Mouse (Mus musculus) stomach, embryonic 14.5 days (tissue): ENCODE results near the gene Ngrn. TPM values are rescaled to one million over a fixed set of nuclear protein-coding genes. Genes with fewer than 3 reads are reported as not detected.

Experiments used
- ATAC-seq: fragments of 200-750 bp; cut with Nextera tagmentation; 2 replicates; pipeline ENCODE4 v1.8.0; 2017; ENCODE audit warnings: low read depth, moderate TSS enrichment; ENCODE audit not compliant: insufficient number of reproducible peaks, insufficient read depth, low FRiP score
- H3K27ac ChIP-seq: fragments of 300-500 bp; sonication (generic); 2 replicates; pipeline ENCODE4 v1.5.1; 2014; ENCODE audit warnings: mild to moderate bottlenecking, low read length, moderate library complexity, mixed read lengths
- H3K27me3 ChIP-seq: fragments of 300-500 bp; sonication (generic); 2 replicates; pipeline ENCODE4 v1.6.1; 2014; ENCODE audit warnings: low read length, control low read depth, mixed read lengths; ENCODE audit not compliant: control insufficient read depth, insufficient read depth
- H3K36me3 ChIP-seq: fragments of 300-500 bp; sonication (generic); 2 replicates; pipeline ENCODE4 v1.6.1; 2014; ENCODE audit warnings: mild to moderate bottlenecking, control low read depth, low read length, moderate library complexity, mixed read lengths; ENCODE audit not compliant: control insufficient read depth, insufficient read depth
- H3K4me1 ChIP-seq: fragments of 300-500 bp; sonication (generic); 2 replicates; pipeline ENCODE4 v1.6.1; 2014; ENCODE audit warnings: low read length, control low read depth, mixed read lengths; ENCODE audit not compliant: control insufficient read depth, insufficient read depth
- H3K4me2 ChIP-seq: fragments of 300-500 bp; sonication (generic); replicated peaks from 2 replicates; pipeline ENCODE4 v1.6.1; 2014; ENCODE audit warnings: low read depth, low read length, control low read depth
- H3K4me3 ChIP-seq: fragments of 300-500 bp; sonication (generic); 2 replicates; pipeline ENCODE4 v1.5.1; 2014; ENCODE audit warnings: low read depth, low read length, control low read depth
- H3K9ac ChIP-seq: fragments of 300-500 bp; sonication (generic); replicated peaks from 2 replicates; pipeline ENCODE4 v1.6.1; 2014; ENCODE audit warnings: low read depth, mild to moderate bottlenecking, control low read depth, low read length, moderate library complexity, mixed read lengths
- H3K9me3 ChIP-seq: fragments of 300-500 bp; sonication (generic); 2 replicates; pipeline ENCODE4 v1.6.1; 2016; ENCODE audit warnings: low read depth, low read length, control low read depth; ENCODE audit not compliant: control insufficient read depth
- WGBS: fragments of 180-500 bp; shearing (Covaris S2); extraction: QIAGEN DNeasy Blood & Tissue Kit; methylation state at CpG from one replicate; pipeline ENCODE4 v1.1.7; 2014; 5-methylcytosine and 5-hydroxymethylcytosine counted together
- polyA plus RNA-seq: library from polyadenylated mRNA; unstranded; fragments of >200 nt; fragmentation: Nextera tagmentation; extraction: Ambion mirVana; gene quantifications from 2 replicates; pipeline ENCODE4 v1.2.1, GENCODE M21; 2014

Gene Ngrn
- polyA plus RNA-seq: 51.7 and 52.2 TPM in 2 replicates

DNA sequence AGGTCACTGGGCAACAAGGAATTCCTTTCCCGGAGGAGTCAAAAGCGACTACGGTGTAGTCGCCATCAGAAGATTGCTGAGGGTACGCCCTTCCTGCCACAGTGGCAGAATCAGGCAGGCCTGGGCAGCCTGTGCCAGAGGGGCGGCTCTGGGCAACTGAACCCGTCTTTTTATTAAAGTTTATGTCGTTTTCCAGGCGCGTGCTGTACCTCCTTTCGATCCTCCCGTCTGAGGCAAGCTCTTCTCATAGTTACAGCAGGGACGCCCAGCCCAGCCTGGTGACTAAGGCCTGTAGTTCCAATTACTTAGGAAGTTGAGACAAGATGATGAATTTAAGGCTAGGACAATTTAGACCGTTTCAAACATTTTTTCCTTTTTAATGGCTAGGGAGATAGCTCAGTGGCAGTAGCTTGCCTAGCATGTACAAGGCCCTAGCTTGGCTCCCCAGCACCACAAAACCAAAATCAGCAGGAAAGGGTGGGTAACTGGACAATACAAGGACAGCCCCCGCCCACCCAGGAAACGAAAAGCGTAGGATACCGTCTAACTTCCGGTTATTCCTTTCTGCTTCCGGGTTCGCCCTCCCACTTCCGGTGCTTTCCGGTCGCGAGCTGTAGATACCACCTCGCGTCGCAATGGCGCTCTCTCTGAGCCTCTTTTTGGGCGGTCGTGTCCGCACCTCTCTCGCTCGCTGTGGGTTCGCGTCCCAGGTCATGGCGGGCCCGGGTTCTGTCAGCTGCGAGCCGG, at the start of gene Ngrn:
TSS of gene Ngrn (plus strand) at position 591 of the 747 bp plus-strand sequence.
- H3K27ac ChIP-seq: peak within 1 kb of the TSS; percentile 35
- H3K4me1 ChIP-seq: peaks cover 5% of the 10 kb centered on the region; the same call in 1 of the 2 replicates
- H3K9ac ChIP-seq: peak within 1 kb of the TSS; percentile 62
- peak within 1 kb of the TSS; percentile 76 for H3K4me3 ChIP-seq
- no peaks in the 10 kb centered on the region for H3K27me3 ChIP-seq
- H3K4me2 ChIP-seq: peak within 1 kb of the TSS; percentile 73
- no peaks in the 10 kb centered on the region for H3K9me3 ChIP-seq
- ATAC-seq: peak; percentile 90
- 25% methylated on average over 40 of the region's 40 CpGs for WGBS
- H3K36me3 ChIP-seq: peaks cover 9% of the 10 kb centered on the region; the same call in 1 of the 2 replicates

DNA sequence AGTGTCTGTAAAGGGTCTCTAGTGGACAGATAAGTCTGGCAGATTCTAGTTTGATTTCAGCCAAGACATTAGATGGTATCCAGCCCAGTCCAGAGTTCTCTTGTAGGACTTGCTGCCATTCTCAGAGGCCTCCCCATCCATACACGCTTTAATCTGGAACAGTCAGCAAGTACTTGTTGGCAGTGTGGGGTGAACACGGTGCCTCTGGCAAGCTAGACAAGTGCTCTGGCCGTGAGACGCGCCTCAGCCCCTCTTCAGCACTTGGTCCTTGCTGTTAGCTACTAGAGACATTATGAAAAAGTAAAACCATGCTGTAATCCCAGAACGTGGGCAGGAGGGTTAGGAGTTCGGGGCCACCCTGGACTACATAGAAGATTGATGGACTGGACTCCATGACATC, 47.4 kb upstream of the Ngrn start:
- Histone ChIP-seq H3K27me3 (no peaks in the 10 kb centered on the region), H3K4me3 (no peak overlapping the region), H3K9me3 (no peaks in the 10 kb centered on the region), H3K4me2 (no peak overlapping the region), H3K9ac (no peak overlapping the region), H3K4me1 (peaks cover 12% of the 10 kb centered on the region), H3K36me3 (peaks cover 31% of the 10 kb centered on the region; the same call in 1 of the 2 replicates), H3K27ac (no peak overlapping the region)
- no peak for ATAC-seq
- WGBS: 88% methylated on average over 7 of the region's 7 CpGs

DNA sequence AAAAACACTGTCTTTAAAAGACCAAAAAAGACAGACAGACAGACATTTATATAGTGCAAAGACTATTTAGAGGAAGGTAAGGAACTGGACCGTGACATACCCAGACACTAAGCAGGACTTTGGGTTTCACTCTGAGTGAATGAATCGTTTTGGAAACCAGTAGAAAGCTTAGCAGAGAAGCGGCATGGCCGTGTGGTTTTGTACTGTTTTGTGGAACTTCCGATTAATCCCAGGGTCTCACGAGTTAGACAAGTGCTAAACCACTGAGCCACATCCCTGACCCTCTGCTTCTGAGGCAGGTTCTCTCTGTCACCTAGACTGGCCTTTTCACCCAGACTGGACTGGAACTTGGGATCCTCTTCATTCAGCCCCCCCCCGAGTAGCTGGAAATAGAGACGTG, 46.6 kb upstream of the Ngrn start:
- H3K36me3 ChIP-seq: peaks cover 39% of the 10 kb centered on the region; the same call in 1 of the 2 replicates
- 84% methylated on average over 8 of the region's 8 CpGs for WGBS

DNA sequence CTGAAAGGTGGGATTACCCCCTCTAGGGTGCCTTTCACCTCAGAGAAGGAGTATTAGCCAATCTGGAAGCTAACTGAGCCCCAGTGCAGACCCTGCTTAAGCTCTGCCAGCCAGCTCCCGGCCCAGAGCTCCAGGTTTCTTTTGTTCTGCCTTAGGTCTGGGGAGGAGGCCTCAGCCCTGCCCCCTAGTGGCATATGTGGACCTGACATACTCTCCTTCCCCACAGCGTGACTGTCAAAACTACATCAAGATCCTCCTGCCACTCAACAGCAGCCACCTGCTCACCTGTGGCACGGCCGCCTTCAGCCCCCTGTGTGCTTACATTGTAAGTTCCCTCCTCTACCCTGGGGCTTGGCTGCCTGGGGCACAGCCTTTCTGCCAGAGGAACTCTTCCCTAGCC, 45.6 kb upstream of the Ngrn start:
- H3K4me2 ChIP-seq: no peak overlapping the region
- no peak overlapping the region for H3K27ac ChIP-seq
- 30% methylated on average over 4 of the region's 4 CpGs for WGBS
- no peaks in the 10 kb centered on the region for H3K27me3 ChIP-seq
- no peak overlapping the region for H3K4me3 ChIP-seq
- H3K36me3 ChIP-seq: peaks cover 48% of the 10 kb centered on the region
- no peaks in the 10 kb centered on the region for H3K4me1 ChIP-seq
- no peaks in the 10 kb centered on the region for H3K9me3 ChIP-seq
- no peak overlapping the region for H3K9ac ChIP-seq
- peak; percentile 81 for ATAC-seq

More for the DNA sequence above, 46.6 kb upstream of the Ngrn start:
- H3K9me3 ChIP-seq: no peaks in the 10 kb centered on the region
- ATAC-seq: no peak
- no peak overlapping the region for H3K27ac ChIP-seq
- no peaks in the 10 kb centered on the region for H3K27me3 ChIP-seq
- no peak overlapping the region for H3K9ac ChIP-seq
- H3K4me1 ChIP-seq: peaks cover 3% of the 10 kb centered on the region; the same call in 1 of the 2 replicates
- H3K4me3 ChIP-seq: no peak overlapping the region
- H3K4me2 ChIP-seq: no peak overlapping the region

DNA sequence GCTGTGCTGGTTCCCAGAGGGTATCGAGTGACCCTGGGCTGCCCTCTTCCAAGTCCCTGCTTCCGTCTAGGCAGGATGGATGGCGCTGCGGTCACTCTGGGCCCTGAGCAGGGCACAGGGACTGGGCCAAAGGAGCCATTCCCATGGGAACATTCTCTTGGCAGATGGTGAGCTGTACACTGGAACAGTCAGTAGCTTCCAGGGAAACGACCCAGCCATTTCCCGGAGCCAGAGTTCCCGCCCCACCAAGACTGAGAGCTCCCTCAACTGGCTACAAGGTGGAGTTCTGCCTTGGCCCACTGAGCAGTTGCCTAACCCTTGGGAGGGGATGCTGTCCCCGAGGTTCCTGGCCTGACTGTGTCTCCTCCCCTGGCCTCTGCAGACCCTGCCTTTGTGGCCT, 44.4 kb upstream of the Ngrn start:
- Histone ChIP-seq H3K4me3 (no peak overlapping the region), H3K9me3 (no peaks in the 10 kb centered on the region), H3K4me1 (no peaks in the 10 kb centered on the region), H3K4me2 (no peak overlapping the region), H3K27ac (no peak overlapping the region), H3K36me3 (peaks cover 59% of the 10 kb centered on the region), H3K9ac (no peak overlapping the region), H3K27me3 (no peaks in the 10 kb centered on the region)
- ATAC-seq: no peak
- 86% methylated on average over 8 of the region's 8 CpGs for WGBS

DNA sequence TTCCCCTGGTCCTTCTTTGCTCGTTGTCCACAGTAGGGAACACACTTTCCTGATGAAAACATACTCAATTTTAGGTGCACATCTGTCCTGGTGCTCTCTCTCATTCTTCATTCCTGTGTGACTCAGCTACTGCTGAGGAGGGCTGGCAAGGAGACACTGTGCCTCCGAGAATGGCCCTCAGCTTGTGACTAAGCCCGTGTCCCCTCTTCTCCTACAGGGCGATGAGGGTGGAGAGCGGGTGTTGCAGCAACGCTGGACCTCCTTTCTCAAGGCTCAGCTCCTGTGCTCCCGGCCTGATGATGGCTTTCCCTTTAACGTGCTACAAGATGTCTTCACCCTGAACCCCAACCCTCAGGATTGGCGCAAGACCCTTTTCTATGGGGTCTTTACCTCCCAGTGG, 42.3 kb upstream of the Ngrn start:
- H3K27me3 ChIP-seq: no peaks in the 10 kb centered on the region
- H3K9ac ChIP-seq: no peak overlapping the region
- no peak overlapping the region for H3K27ac ChIP-seq
- no peak overlapping the region for H3K4me3 ChIP-seq
- ATAC-seq: no peak
- no peak overlapping the region for H3K4me2 ChIP-seq
- 93% methylated on average over 9 of the region's 9 CpGs for WGBS
- H3K9me3 ChIP-seq: no peaks in the 10 kb centered on the region
- H3K4me1 ChIP-seq: no peaks in the 10 kb centered on the region
- peaks cover 66% of the 10 kb centered on the region for H3K36me3 ChIP-seq

DNA sequence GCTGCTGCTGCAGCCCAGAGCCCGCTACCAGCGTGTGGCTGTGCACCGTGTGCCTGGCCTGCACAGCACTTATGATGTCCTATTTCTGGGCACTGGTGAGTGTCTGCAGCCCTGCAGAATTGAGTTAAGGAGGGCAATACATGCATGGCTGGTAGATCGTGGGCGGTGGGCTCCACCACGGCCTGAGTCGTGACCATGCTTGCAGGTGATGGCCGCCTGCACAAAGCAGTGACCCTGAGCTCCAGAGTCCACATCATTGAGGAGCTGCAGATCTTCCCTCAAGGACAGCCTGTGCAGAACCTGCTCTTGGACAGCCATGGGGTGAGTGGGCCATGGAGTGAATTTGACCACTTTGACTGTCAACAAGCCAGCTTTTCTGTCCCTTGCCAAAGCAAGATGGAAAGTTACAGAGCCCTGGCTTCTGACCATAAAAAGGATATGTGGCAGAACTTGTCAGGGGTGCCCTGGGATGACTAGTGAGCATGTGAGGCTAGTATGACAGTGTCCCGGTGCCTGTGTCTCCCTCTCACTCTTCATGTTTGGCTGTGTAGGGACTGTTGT, 40.7 kb upstream of the Ngrn start:
- Histone ChIP-seq H3K27me3 (no peaks in the 10 kb centered on the region), H3K4me3 (no peak overlapping the region), H3K36me3 (peaks cover 75% of the 10 kb centered on the region), H3K4me1 (no peaks in the 10 kb centered on the region), H3K9ac (no peak overlapping the region), H3K9me3 (no peaks in the 10 kb centered on the region), H3K27ac (no peak overlapping the region), H3K4me2 (no peak overlapping the region)
- ATAC-seq: no peak
- 92% methylated on average over 9 of the region's 9 CpGs for WGBS

DNA sequence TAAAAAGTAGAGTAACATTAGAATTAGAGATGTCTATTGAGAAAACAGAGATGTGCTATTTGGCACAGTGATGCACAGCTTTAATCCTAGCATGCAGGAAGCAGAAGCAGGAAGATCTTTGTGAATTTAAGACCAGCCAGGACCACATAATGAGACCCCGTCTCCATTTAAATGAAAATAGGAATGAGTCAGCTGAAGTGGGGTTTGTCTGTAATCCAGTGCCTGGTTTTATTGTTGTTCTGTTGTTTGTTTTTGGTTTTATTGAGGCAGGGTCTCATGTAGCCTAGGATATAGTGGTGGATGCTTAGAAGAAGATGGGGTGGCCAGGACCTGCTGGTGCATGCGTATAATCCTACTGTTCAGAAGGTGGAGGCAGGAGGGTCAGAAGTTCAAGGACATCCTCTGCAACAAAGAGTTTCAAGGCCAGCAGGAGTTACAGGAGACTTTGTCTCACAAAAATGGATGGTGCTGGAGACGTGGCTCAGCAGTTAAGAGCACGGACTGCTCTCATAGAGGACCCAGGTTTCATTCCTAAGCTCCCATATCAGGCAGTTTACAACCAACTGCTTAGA, 39.8 kb upstream of the Ngrn start:
- no peak overlapping the region for H3K27ac ChIP-seq
- H3K4me2 ChIP-seq: no peak overlapping the region
- ATAC-seq: no peak
- no peak overlapping the region for H3K4me3 ChIP-seq
- H3K9ac ChIP-seq: no peak overlapping the region
- 90% methylated on average over 4 of the region's 4 CpGs for WGBS
- no peaks in the 10 kb centered on the region for H3K9me3 ChIP-seq
- no peaks in the 10 kb centered on the region for H3K27me3 ChIP-seq
- peaks cover 72% of the 10 kb centered on the region for H3K36me3 ChIP-seq
- H3K4me1 ChIP-seq: no peaks in the 10 kb centered on the region
